Mouse (Mus musculus): ENCODE measurements around the gene Hdac9. TPM values are rescaled to one million over a fixed set of nuclear protein-coding genes. Genes with fewer than 3 reads are reported as not detected.

Hdac9 gene
- polyA plus RNA-seq, 1 experiment, result 1.3 TPM

DNA sequence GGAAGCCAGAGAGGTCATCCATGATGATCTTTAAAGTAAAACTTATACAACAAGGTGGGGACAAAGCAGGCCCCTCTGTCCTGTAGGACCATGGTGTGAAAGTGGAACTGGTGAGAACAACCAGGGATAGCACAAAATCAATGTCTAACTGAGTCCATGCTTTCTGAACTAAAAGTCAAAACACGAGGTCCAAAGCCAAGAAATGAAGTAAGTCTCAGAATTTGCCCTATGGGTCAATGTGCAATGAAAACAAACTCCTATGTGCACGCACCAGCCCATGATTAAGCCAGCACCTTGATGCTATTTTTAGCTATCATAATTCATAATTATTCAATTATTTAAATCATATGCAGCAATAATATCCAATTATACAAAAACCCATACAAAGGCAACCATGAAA, 196.0 kb downstream of the Hdac9 start:
- Histone ChIP-seq H3K36me3 (ENCODE audit: control insufficient read depth, insufficient read depth, low read length) (no peaks in the 10 kb centered on the region), H3K4me1 (ENCODE audit: control insufficient read depth, insufficient read depth, low read length) (no peaks in the 10 kb centered on the region; the same call in 1 of the 2 replicates), H3K4me3 (ENCODE audit: insufficient read depth, low read depth, low read length) (no peak overlapping the region), H3K27ac (ENCODE audit: insufficient read depth, low read depth, low read length) (0 out of 2 replicates have a peak overlapping the region, but pooled peaks have one; percentile 16), H3K27me3 (replicated peaks; ENCODE audit: control insufficient read depth, insufficient read depth, low read length) (no peaks in the 10 kb centered on the region)
- DNase-seq, result peak; percentile 55
- 57% methylated on average over 2 of the region's 2 CpGs for WGBS
- TF ChIP-seq POLR2A (IDR thresholded peaks at IDR 0.05; ENCODE audit: low read depth, low read length) (no peak), CTCF (conservative IDR thresholded peaks at IDR 0.05; ENCODE audit: insufficient read depth, insufficient read length, low read depth, low read length) (no peak)

DNA sequence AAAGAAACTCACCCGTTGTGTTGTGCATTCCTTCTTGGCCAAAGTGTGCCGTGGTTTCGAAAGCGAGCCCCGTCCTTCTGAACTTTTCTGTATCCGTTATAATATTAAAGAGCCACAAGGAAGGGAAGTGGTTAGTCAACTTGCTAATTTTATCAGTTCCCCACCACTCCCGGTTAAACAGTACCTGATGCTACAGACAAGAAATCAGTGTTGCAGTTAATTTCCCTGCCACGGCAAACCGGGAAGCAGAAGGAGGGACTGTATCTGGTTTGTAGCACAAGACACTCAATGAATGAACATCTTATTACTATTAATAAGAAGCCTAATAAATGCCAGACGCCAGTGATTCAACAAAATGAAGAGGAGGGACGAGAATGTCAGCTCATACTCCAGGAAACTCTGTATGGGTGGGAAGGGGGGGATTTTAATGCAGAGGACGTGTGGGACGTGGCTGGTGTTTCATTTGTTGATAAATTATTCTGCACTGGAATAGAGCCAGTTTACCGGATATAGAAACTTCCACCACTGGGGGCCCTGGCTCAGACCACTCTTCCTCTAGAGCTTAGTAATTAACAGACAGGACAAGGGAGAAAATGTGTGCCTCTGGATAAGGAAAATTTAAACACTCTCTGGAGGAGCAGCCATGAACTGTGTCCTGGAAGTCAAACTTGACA, 202.5 kb downstream of the Hdac9 start:
- Histone ChIP-seq H3K27me3 (replicated peaks; ENCODE audit: control insufficient read depth, insufficient read depth, low read length) (no peaks in the 10 kb centered on the region), H3K4me3 (ENCODE audit: insufficient read depth, low read depth, low read length) (peak overlapping the region; percentile 28), H3K36me3 (ENCODE audit: control insufficient read depth, insufficient read depth, low read length) (no peaks in the 10 kb centered on the region), H3K4me1 (ENCODE audit: control insufficient read depth, insufficient read depth, low read length) (no peaks in the 10 kb centered on the region), H3K27ac (ENCODE audit: insufficient read depth, low read depth, low read length) (no peak overlapping the region)
- TF ChIP-seq POLR2A (IDR thresholded peaks at IDR 0.05; ENCODE audit: low read depth, low read length) (no peak), CTCF (conservative IDR thresholded peaks at IDR 0.05; ENCODE audit: insufficient read depth, insufficient read length, low read depth, low read length) (no peak)
- peak; percentile 17 for DNase-seq
- 15% methylated on average over 14 of the region's 14 CpGs for WGBS

DNA sequence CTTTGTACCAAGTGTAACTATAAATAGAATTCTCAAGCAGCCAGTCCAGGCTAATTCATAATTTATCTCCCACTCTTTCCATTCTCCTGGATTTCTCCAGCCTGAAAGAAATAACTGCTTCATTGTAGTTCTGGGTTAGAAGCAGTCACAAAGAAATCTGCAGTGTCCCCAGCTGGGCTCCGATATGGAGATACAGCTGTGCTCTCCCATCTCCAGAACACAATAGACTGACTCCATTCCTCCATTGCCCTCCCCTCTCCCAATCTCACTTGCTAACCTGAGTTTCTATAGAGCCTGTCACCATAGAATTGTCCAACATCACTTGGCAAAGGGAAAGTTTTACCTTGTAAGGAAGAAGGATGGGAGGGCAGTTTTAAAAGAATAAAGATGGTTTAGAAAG, 218.9 kb downstream of the Hdac9 start:
- no peaks in the 10 kb centered on the region for H3K36me3 ChIP-seq (ENCODE audit: control insufficient read depth, insufficient read depth, low read length)
- no peak for DNase-seq
- no peak overlapping the region for H3K27ac ChIP-seq (ENCODE audit: insufficient read depth, low read depth, low read length)
- H3K4me3 ChIP-seq (ENCODE audit: insufficient read depth, low read depth, low read length), result no peak overlapping the region
- WGBS, result 79% methylated on average over 1 of the region's 1 CpGs
- H3K27me3 ChIP-seq (replicated peaks; ENCODE audit: control insufficient read depth, insufficient read depth, low read length), result no peaks in the 10 kb centered on the region
- no peak for TF ChIP-seq POLR2A (IDR thresholded peaks at IDR 0.05; ENCODE audit: low read depth, low read length)
- TF ChIP-seq CTCF (conservative IDR thresholded peaks at IDR 0.05; ENCODE audit: insufficient read depth, insufficient read length, low read depth, low read length), result no peak
- no peaks in the 10 kb centered on the region for H3K4me1 ChIP-seq (ENCODE audit: control insufficient read depth, insufficient read depth, low read length)

- no peaks in the 10 kb centered on the region for H3K4me1 ChIP-seq (ENCODE audit: control insufficient read depth, insufficient read depth, low read length)
- no peaks in the 10 kb centered on the region for H3K36me3 ChIP-seq (ENCODE audit: control insufficient read depth, insufficient read depth, low read length)
- whole genome bisulfite sequencing, result 71% methylated on average over 1 of the region's 1 CpGs
- no peak for DNase-seq
- TF ChIP-seq CTCF (conservative IDR thresholded peaks at IDR 0.05; ENCODE audit: insufficient read depth, insufficient read length, low read depth, low read length), result no peak
- TF ChIP-seq POLR2A (IDR thresholded peaks at IDR 0.05; ENCODE audit: low read depth, low read length), result no peak
- H3K27ac ChIP-seq (ENCODE audit: insufficient read depth, low read depth, low read length), result no peak overlapping the region
- H3K4me3 ChIP-seq (ENCODE audit: insufficient read depth, low read depth, low read length), result no peak overlapping the region
- H3K27me3 ChIP-seq (replicated peaks; ENCODE audit: control insufficient read depth, insufficient read depth, low read length), result no peaks in the 10 kb centered on the region
Observed at GRCm38 (mm10) chr12:34696736-34697135, 220.2 kb downstream of the Hdac9 start.

- no peak overlapping the region for H3K4me3 ChIP-seq (ENCODE audit: insufficient read depth, low read depth, low read length)
- no peaks in the 10 kb centered on the region for H3K4me1 ChIP-seq (ENCODE audit: control insufficient read depth, insufficient read depth, low read length)
- peak; percentile 8 for DNase-seq
- TF ChIP-seq POLR2A (IDR thresholded peaks at IDR 0.05; ENCODE audit: low read depth, low read length), result no peak
- no peak for TF ChIP-seq CTCF (conservative IDR thresholded peaks at IDR 0.05; ENCODE audit: insufficient read depth, insufficient read length, low read depth, low read length)
- H3K27ac ChIP-seq (ENCODE audit: insufficient read depth, low read depth, low read length), result no peak overlapping the region
- no peaks in the 10 kb centered on the region for H3K36me3 ChIP-seq (ENCODE audit: control insufficient read depth, insufficient read depth, low read length)
- H3K27me3 ChIP-seq (replicated peaks; ENCODE audit: control insufficient read depth, insufficient read depth, low read length), result no peaks in the 10 kb centered on the region
- WGBS, result 54% methylated on average over 4 of the region's 4 CpGs
Observed at GRCm38 (mm10) chr12:34688941-34689340, 228.0 kb downstream of the Hdac9 start.

GRCm38 (mm10) chr12:34683375-34683774, 233.5 kb downstream of the Hdac9 start:
- Histone ChIP-seq H3K4me1 (ENCODE audit: control insufficient read depth, insufficient read depth, low read length) (no peaks in the 10 kb centered on the region), H3K36me3 (ENCODE audit: control insufficient read depth, insufficient read depth, low read length) (no peaks in the 10 kb centered on the region), H3K27me3 (replicated peaks; ENCODE audit: control insufficient read depth, insufficient read depth, low read length) (no peaks in the 10 kb centered on the region), H3K4me3 (ENCODE audit: insufficient read depth, low read depth, low read length) (no peak overlapping the region), H3K27ac (ENCODE audit: insufficient read depth, low read depth, low read length) (no peak overlapping the region)
- WGBS, result 48% methylated on average over 4 of the region's 4 CpGs
- peak; percentile 49 for DNase-seq
- TF ChIP-seq CTCF (conservative IDR thresholded peaks at IDR 0.05; ENCODE audit: insufficient read depth, insufficient read length, low read depth, low read length) (no peak), POLR2A (IDR thresholded peaks at IDR 0.05; ENCODE audit: low read depth, low read length) (no peak)

DNA sequence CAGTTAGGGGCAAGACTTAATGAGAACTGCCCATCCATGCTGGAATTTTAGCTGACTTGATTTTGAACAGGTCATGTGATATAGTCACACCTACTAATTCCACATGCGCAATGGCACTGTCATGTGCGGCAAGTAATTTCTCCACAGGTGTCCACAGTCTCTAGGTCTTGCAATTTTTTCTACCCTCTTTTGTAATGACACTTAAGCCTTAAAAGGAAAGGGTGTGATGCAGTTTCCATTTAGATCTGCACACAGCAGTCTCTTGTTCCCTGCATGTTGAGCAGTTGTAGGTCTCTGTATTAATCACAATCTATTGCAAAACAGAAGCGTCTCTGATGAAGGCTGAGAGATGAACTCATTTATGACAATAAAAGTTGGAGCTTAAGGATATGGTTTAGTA, 234.2 kb downstream of the Hdac9 start:
- TF ChIP-seq CTCF (conservative IDR thresholded peaks at IDR 0.05; ENCODE audit: insufficient read depth, insufficient read length, low read depth, low read length) (no peak), POLR2A (IDR thresholded peaks at IDR 0.05; ENCODE audit: low read depth, low read length) (no peak)
- Histone ChIP-seq H3K27ac (ENCODE audit: insufficient read depth, low read depth, low read length) (no peak overlapping the region), H3K36me3 (ENCODE audit: control insufficient read depth, insufficient read depth, low read length) (no peaks in the 10 kb centered on the region), H3K27me3 (replicated peaks; ENCODE audit: control insufficient read depth, insufficient read depth, low read length) (no peaks in the 10 kb centered on the region), H3K4me1 (ENCODE audit: control insufficient read depth, insufficient read depth, low read length) (no peaks in the 10 kb centered on the region), H3K4me3 (ENCODE audit: insufficient read depth, low read depth, low read length) (no peak overlapping the region)
- no peak for DNase-seq
- 96% methylated on average over 3 of the region's 3 CpGs for WGBS
